Mouse (Mus musculus) regulatory T cell (primary cell): ENCODE results near the gene Gm43064.
"Not testable (repeated sequence)": the region's sequence is repeated elsewhere in the genome, so short reads cannot be mapped to it uniquely, and the experiment has no call there.

ENCODE experiments used
- in situ Hi-C: fragments of 300-600 bp; cut with MboI, MseI; formaldehyde crosslinking; loops from one replicate; pipeline ENCODE4 v1.15.1; 2025; ENCODE audit warnings: high pct_unique_total_duplicates

Gene Gm43064

DNA sequence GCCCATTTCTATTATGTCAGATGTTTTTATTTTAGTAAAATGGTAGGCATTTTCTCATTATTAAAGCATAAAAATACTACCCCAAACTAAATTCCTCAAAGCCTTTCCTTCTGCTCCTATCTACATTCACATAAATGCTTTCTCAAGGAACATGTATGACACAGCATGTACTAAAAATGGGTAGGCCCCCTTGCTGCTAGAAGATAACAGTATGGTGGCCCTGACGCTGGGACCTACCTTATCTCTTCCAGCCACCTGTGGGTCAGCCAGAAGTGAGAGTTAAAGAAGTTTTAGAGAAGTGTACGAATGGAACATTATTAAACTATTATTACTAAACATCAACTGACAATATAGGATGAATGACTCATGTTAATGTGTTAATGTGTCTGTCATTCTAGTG, 9.9 kb upstream of the Gm43064 start:
- in situ Hi-C loops: no loop called here

DNA sequence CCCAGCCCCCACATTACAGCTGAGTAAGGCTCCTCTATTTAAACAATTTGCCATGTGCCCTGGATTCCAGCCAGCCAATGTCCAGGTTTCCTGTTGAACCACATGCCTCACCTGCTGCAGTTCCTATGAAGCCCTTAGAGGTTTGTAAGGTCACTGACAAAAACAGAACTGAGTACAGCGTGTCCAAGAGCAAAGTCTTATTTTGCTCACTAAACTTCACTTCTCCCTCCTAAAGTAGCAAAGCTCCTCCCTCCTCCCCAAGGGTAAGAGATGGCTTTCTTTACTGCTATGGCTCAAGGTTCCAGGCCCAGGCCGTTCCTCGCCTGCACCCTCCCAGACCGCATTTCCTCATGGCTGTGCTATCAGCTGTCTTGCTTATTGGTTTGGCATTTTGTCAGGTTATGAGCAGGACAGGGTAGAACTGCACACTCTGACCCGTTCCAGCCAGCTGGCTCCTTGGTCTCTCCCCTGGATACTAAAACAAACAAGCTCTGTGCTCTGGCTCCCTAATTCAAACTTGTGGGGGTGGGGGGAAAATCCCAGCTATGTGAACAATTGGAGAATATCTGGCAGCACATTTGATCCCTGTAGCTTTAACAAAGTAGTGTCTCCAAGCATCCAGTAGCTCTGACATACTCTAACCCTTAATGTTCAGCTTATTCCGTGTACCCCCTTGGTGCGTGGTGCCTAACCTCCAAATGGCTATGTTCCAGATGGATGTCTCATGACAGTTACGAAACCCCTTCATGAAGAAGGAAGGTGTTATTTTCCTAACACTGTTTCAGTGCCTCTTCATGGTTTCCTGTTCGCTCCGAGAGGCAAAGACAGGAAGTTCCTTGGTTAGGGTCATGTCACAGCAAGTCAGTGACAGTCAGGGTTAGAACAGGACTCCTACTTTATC, 7.5 kb upstream of the Gm43064 start:
- in situ Hi-C loops: no loop called here

DNA sequence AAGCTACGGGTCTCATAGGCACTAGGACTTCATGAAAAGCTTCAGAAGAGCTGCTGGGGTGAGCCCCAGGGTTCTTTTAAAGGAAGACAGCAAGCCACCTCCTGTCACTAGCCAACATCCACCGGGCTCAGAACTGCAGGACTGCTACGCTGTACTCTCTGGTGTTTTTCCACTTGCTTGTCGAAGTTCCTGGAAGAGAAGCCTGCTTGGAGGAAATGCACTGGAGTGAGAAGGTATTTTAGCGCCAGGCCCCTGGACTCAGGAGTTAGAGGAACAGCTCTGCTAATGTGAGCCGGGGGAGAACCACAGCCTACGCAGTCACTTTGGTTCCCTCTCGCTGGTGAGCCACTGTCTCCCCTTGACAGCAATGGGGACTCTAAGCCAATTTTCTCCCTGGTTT, 6.5 kb upstream of the Gm43064 start:
- in situ Hi-C loops: no loop called here

DNA sequence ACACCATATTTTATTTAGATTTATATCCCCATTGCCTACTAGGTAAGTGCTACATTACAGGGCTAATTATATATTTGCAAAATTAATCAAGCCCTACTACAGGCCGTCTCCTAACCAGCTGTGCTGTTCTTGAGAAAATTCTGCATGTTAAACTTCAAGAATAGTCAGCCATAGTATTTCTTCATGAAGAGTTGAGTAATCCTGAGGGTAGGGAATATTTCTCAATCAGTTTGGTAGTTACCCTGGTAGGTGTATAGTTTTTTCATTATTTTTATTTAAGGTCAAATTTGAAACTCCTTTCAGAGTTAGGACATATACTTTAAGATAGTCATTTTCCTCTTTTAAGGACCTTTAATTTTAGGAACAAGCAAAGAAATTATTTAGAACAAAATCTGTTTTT, 3.7 kb upstream of the Gm43064 start:
- in situ Hi-C loops: no loop called here

DNA sequence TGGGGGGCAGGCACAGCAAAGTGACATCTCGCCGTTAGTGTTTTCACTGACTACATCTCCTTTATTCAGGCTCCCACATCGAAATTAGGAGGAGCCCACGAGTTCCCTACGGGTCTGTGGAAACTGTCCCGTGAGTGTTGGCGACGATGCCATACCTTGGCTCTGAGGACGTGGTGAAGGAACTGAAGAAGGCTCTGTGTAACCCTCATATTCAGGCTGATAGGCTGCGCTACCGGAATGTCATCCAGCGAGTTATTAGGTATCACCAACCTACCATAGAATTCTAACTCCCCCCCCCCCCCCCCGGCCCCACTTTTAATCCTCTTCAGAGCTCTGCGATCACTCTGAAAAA, 402 bp downstream of the Gm43064 start:
- in situ Hi-C loops: no loop called here

DNA sequence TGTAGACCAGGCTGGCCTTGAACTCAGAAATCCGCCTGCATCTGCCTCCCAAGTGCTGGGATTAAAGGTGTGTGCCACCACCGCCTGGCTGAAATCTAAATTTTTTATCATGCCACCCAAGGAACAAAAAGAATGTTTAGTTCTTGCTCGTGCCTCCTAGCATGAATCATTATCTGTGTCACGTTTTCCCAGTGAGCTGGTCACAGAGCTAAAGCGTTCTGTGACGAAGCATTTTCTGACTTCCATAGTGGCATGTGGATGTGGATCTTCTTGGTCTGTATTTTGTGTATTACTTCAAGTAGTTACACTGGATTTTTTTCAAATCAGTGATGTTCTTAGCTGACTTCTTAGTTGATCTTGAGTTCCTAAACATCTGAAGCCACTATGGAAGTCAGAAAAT, 1.6 kb downstream of the Gm43064 start:
- in situ Hi-C loops: no loop called here

DNA sequence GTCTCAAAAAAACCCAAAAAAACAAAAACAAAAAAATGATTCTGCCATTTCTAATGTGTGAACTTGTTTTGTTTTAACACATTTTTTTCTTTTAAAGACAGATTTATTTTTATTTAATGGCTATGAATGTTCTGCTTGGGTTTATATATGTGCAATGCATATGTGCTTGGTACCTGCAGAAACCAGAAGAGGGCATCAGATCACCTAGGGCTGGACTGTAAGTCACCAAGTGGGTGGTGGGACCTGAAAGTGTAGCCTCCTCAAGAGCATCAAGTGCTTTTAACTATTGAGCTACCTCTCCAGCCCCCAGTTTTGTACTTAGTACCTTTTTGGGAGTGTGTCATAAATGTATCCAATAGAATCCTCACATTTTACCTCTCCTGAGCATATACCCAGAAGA, 18.2 kb downstream of the Gm43064 start:
- in situ Hi-C loops: no loop called here

DNA sequence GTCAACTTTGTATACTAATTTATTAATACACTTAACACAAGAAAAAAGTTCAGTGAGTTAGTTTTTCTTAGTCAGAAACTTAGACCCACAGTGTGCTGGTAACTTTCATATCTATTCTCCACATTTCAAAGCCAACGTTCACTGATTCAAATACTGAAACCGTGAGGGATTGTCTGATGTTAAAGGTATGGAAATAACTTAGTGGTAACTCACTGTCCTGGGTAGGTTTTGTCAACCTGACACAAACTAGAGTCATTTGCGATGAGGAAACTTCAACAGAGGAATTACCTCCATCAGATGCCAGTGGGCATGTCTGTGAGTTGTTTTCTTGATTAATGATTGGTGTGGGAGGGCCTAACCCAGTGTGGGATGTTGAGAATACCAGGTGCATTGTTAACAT, 19.7 kb downstream of the Gm43064 start:
- in situ Hi-C loops: no loop called here

DNA sequence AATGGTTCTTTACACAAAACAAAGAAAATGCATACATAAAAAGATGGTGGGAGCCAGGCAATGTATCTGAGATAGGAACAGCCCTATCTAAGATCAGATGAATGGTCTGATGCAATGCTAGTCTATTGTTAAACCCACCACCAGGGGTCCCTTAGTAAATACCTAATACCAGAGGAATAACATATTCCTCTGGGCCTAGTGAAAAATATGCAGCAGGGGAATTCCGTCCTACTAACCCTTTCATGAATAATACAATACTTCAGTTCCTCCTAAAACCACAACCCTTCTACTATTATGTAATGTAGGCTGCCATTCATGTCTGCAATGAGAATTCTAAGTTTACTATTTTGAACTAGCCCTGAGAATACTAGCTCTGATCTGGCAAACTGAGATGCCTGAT, 21.3 kb downstream of the Gm43064 start:
- in situ Hi-C loops: not testable (repeated sequence)

DNA sequence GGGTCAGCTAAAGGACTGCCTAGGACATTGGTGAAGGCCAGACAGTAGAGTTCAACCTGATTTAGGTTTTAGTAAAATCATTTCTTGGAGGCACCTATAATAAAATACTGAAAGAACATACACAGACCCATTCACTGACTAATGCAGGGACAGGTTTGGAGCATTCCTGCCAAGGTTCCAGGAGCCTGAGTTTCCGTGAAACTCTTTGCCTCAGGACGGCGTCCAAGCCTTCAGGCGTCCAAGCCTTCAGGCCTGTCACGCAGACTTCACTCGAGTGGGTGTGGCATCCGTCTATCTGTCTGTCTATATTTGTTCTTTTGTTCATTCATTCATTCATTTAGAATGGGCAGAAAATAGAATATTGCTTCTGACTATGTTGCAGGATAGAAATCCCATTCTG, 21.8 kb downstream of the Gm43064 start:
- in situ Hi-C loops: no loop called here

DNA sequence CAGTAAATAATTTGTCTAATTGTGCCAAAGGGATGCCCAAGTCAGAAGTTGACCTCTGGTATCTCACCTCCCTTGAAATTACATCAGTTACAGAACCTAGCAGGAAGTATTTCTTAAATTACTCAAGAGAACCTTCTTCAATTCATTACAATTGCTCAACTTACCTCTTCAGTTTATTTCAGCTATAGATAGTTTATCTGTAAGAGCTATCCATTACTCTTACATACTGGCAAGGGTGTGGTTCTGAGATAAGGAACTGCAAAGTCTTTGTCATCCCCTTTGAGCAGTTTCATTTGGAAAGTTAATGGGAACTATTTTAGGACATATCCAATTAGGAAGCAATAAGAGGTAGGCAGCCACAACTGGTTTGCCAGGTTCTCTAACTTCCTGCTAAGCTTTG, 23.1 kb downstream of the Gm43064 start, which contains the start of gene Bcl2l15:
Bcl2l15 (plus strand) TSS at position 176 of the 400 bp plus-strand sequence.
- in situ Hi-C loops: no loop called here

DNA sequence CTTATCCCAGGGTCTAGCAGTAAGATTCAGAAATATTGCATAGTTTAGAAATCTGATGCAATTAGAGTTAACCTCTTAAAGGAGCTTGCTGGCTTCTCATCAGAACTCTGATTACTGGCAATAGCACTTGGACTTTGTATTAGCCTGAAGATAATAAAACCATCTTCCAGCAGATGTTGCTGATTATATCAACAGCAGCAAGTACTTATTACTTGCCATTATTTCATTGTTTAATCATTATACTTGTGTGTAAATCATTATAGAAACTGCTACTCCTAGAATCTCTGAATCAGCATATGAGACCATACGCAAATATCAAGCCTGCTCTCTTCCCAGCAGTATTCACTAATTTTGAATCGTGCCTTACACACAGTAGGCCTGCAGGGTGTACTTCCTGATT, 24.6 kb downstream of the Gm43064 start:
- in situ Hi-C loops: no loop called here

DNA sequence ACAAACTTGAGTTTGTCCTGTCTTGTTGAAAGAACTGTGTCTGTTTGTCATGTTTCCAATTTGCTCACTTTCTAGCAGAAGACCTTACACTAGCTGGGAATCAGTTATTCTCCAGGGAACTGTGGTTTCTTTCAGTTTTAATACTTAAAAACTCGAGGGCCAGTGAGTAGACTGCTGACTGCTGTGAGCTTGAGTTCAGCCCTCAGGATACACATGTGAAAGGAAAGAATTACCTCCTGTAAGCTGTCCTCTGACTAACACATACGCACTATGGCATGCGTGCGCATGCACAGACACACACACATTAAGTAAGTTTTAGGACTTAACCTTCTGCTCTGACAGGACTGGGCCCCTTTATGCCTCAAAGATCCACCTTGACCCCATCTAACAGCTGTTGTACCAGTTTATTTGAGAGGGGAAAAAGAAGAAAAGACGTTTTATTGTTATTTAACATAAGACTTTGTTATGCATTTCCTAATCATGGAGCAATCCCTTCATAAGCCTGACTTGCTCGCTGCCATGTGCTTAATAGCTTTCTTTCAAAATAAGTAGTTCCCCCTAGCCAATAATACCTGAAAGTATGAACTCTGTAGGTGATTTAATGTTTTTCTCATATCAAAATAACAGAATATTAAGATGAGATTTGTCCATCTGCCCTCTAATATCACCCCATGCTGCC, 26.0 kb downstream of the Gm43064 start:
- in situ Hi-C loops: no loop called here

DNA sequence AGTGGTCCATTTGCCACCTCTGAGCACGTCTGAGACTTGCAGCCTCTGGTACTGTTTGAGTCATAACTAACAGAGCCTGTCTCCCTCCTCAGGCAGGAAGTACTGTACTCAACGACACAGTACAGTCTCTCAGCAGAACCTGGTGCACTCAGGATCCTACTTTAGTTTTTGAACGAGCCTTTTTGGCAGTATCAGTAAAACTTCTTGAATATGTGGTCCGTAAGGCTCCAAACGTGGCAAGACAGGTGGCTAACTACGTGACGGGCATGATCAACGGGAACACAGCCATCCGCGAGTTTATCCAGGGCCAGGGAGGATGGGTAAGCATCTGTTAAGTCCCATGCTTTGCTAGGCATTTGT, 26.6 kb downstream of the Gm43064 start:
- in situ Hi-C loops: no loop called here

DNA sequence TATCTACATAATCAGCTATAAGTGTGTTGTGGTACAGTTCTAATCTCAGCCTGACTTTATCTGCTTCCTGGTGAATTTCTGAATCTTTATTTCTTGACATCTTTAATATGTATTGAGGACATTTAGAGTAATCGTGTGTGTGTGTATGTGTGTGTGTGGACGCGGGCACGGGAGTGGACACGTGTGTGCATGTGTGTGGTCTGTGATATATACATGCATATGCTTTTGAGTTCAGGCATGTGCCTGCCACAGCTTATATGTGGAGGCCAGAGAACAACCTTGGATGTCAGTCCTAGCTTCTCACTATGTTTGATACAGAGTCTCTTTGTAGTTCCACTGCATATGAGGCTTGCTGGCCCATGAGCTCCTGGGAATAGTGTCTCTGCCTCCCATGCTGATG, 27.1 kb downstream of the Gm43064 start:
- in situ Hi-C loops: no loop called here

DNA sequence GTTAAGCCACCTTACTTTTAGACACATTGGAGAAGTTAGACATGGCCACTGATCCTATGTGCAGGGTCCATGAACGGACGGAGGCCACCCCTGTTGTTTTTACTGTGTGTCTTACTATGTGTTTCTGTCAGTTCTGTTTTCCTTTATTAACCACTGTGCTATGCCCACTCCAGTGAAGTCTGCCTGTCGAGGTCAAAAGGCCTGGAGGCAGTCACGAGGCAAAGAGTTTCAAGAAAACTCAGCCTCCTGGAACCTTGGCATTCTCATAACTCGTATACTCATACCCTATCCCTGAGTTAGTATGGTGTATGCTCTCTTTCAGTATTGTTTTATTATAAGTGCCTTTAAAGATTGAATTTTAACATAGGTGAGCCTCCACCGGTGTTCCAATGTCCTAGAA, 30.3 kb downstream of the Gm43064 start:
- in situ Hi-C loops: no loop called here

DNA sequence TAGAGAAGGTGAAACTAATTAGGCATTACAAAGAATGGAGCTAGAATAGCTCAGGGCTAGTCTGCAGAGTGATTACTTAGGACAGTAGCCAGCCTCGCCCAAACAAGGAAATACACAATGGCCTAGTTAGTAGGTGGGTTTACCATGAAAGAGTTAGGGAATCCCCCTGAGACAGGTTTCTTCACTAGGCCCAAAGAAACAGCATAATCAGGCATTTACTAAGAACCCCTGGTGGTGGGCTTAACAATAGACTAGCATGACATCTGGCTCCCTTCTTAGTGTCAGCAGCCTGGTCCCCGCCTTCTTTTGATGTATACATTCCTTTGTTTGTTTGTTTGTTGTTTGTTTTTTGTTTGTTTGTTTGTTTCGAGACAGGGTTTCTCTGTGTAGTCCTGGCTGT, 30.8 kb downstream of the Gm43064 start:
- in situ Hi-C loops: not testable (repeated sequence)

DNA sequence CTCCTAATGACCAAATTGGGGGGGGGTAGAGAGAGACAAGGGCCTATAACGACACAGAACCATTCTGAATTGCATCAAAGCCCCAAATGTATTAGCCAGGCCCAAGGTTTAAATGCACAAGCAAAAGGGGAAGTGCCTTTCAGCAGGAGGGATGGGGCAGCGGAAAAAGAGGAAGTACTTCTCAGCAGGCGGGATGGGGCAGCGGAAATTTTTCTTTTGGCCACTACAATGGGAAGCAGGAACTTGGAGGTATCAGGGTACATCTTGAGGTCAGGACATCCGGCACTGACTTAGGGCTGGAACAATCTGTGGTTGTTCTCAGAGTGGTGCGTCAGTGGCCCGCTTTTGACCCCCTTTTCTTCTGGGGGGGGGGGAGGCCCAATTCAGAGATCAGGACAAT, 31.6 kb downstream of the Gm43064 start:
- in situ Hi-C loops: not testable (repeated sequence)

DNA sequence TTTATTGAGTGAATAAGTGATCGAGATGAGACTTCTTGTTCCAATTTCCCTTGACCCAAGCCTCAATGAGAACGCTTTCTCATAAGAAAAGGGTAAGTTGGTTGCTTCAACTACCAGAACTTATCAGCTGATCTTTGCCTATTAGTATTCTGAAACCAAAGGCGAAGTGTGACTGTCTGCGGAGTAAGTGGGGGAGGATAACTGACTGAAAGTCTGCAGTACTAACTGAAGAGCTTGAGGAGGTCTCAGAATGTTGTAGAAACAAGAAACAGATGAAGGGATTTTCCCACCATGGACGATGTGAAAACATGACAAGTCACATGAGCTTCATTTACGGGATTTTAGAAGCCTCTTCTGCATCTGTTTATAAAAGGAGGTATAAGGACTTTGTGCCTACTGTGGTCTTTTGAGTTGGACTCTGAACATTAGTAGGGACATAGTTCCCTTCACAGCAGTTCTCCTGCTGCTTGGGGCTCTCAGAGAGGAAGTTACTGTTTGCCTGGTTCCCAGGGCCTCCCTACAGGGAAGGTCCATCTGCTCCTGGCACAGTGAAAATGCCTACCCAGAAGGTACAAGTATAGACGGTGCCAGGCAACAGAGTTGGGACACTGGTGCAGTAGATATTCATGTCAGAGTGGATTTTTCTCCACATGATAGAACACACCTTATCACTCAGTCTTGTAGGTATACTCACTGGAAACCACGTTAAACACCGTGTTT, 41.4 kb downstream of the Gm43064 start:
- in situ Hi-C loops: loop anchor here (5.0 kb wide), 1 partner anchor 36 kb away; no protein-coding TSS in a partner anchor

DNA sequence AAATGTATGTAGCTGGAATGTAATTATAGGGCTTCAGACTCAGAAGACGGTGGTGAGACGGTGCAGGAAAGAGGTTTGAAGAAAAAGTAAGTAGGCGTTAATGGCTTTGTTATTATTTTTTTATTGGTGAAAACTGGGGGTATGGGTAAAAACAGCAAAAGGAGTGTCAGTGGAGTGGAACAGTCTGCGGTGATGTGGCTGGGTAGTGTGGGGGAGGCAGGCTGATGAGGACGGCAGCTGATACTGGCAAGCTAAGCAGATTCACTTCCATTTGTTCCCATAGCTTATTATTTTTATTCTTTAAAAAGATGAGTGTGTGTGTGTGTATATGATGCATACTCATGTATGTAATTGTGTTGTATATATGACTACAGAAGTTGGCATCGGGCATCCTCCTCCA, 42.1 kb downstream of the Gm43064 start:
- in situ Hi-C loops: loop anchor here (5.0 kb wide), 1 partner anchor 36 kb away; no protein-coding TSS in a partner anchor

DNA sequence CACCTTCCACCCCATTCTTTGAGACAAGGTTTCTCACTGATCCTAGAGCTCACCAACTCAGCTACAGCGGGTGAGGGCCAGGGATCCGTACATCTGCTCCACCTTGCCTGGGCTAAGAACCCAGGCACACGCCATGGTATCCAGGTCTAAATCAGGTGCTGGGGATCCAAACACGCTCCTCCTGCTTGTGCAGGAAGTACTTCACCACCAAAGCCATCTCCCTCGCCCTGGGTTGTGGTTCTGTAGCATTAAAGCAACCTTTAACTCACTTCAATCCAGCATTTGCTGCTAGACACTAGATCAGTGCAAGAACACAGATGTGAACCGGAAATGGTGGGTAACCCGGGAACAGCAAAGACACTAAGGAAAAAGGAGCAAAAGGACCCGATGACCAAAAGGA, 42.5 kb downstream of the Gm43064 start:
- in situ Hi-C loops: loop anchor here (5.0 kb wide), 1 partner anchor 35 kb away; no protein-coding TSS in a partner anchor

DNA sequence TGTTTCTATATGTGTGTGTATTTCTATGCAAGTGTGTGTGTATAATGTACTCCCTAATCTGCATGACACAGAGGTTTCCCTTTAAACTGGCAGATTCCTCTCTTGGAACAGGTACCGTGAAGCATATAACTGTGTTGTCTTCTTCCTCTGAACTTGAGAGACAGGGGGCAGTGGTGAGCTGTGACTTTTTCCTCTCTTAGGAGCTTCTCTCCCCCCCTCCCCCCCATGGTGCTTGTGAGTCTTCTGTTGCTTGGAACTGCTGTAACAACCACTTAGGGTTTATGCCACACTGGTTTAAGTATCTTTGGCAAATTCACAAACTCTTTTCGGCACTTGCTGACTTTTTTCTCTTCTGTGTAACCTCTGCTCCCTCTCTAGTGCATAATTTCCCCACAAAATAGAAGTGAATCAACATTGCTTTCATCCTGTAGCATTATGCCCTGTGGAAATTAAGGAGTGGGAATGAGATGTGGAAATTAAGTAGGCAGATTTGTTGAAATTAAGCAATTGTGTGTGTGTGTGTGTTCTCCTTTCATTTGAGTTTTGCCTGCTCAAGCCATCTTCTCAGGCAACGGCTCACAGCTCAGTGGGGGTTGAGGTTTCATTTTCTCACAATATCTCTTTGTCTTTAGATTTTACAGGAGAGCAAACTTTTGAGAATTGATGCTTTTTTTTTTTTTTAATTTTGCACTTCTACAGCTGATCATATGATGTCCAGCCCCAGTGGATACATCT, 43.4 kb downstream of the Gm43064 start:
- in situ Hi-C loops: loop anchor here (5.0 kb wide), 1 partner anchor 35 kb away; no protein-coding TSS in a partner anchor
